Mouse (Mus musculus): ENCODE measurements around the gene St8sia1. TPM values are rescaled to one million over a fixed set of nuclear protein-coding genes. Genes with fewer than 3 reads are reported as not detected.

The St8sia1 gene
- polyA plus RNA-seq, 1 experiment from 2014 or later, result 0.07 TPM

- no peaks in the 10 kb centered on the region for H3K36me3 ChIP-seq (ENCODE audit: insufficient read depth)
- ATAC-seq (ENCODE audit: insufficient read depth) (no peak), DNase-seq (no peak)
- H3K27ac ChIP-seq (ENCODE audit: low read depth), result no peak overlapping the region
- H3K9ac ChIP-seq, result no peak overlapping the region
- 0 out of 2 replicates have a peak, but pooled peaks have one; percentile 7 for TF ChIP-seq CTCF (IDR thresholded peaks at IDR 0.05; ENCODE audit: low read depth)
- no peaks in the 10 kb centered on the region for H3K9me3 ChIP-seq (ENCODE audit: low read depth, low read length)
- 46% methylated on average over 1 of the region's 1 CpGs for WGBS
- no peaks in the 10 kb centered on the region for H3K27me3 ChIP-seq (ENCODE audit: insufficient read depth, low read length)
- H3K4me2 ChIP-seq, result no peak overlapping the region
- H3K4me1 ChIP-seq (ENCODE audit: insufficient read depth), result peaks cover 7% of the 10 kb centered on the region; the same call in 1 of the 2 replicates
- no peak overlapping the region for H3K4me3 ChIP-seq (ENCODE audit: low read depth, low read length)
Measured at GRCm38 (mm10) chr6:142977221-142977620, 13.0 kb upstream of the St8sia1 start.

- WGBS, result 81% methylated on average over 7 of the region's 7 CpGs
- Histone ChIP-seq H3K4me2 (no peak overlapping the region), H3K27ac (ENCODE audit: low read depth) (no peak overlapping the region), H3K36me3 (ENCODE audit: insufficient read depth) (no peaks in the 10 kb centered on the region), H3K9me3 (ENCODE audit: low read depth, low read length) (no peaks in the 10 kb centered on the region), H3K9ac (no peak overlapping the region), H3K4me3 (ENCODE audit: low read depth, low read length) (no peak overlapping the region), H3K27me3 (ENCODE audit: insufficient read depth, low read length) (no peaks in the 10 kb centered on the region), H3K4me1 (ENCODE audit: insufficient read depth) (no peaks in the 10 kb centered on the region)
- no peak for TF ChIP-seq CTCF (IDR thresholded peaks at IDR 0.05; ENCODE audit: low read depth)
- ATAC-seq (ENCODE audit: insufficient read depth) (no peak), DNase-seq (no peak)
Measured at GRCm38 (mm10) chr6:142973289-142973688, 9.0 kb upstream of the St8sia1 start.

GRCm38 (mm10) chr6:142972205-142972604 lies 8.0 kb upstream of the St8sia1 start:
- no peaks in the 10 kb centered on the region for H3K4me1 ChIP-seq (ENCODE audit: insufficient read depth)
- no peak overlapping the region for H3K9ac ChIP-seq
- H3K27ac ChIP-seq (ENCODE audit: low read depth), result no peak overlapping the region
- no peaks in the 10 kb centered on the region for H3K36me3 ChIP-seq (ENCODE audit: insufficient read depth)
- 48% methylated on average over 2 of the region's 2 CpGs for WGBS
- ATAC-seq (ENCODE audit: insufficient read depth), result no peak
- TF ChIP-seq CTCF (IDR thresholded peaks at IDR 0.05; ENCODE audit: low read depth), result no peak
- no peaks in the 10 kb centered on the region for H3K27me3 ChIP-seq (ENCODE audit: insufficient read depth, low read length)
- H3K9me3 ChIP-seq (ENCODE audit: low read depth, low read length), result no peaks in the 10 kb centered on the region
- H3K4me3 ChIP-seq (ENCODE audit: low read depth, low read length), result no peak overlapping the region
- H3K4me2 ChIP-seq, result no peak overlapping the region
- no peak for DNase-seq

- DNase-seq, result no peak
- H3K9ac ChIP-seq, result no peak overlapping the region
- no peaks in the 10 kb centered on the region for H3K36me3 ChIP-seq (ENCODE audit: insufficient read depth)
- WGBS, result 98% methylated on average over 1 of the region's 1 CpGs
- H3K4me2 ChIP-seq, result no peak overlapping the region
- ATAC-seq (ENCODE audit: insufficient read depth), result no peak
- no peak overlapping the region for H3K27ac ChIP-seq (ENCODE audit: low read depth)
- no peaks in the 10 kb centered on the region for H3K9me3 ChIP-seq (ENCODE audit: low read depth, low read length)
- H3K4me3 ChIP-seq (ENCODE audit: low read depth, low read length), result no peak overlapping the region
- no peak for TF ChIP-seq CTCF (IDR thresholded peaks at IDR 0.05; ENCODE audit: low read depth)
- peaks cover 18% of the 10 kb centered on the region; the same call in 1 of the 2 replicates for H3K27me3 ChIP-seq (ENCODE audit: insufficient read depth, low read length)
- no peaks in the 10 kb centered on the region for H3K4me1 ChIP-seq (ENCODE audit: insufficient read depth)
Measured at GRCm38 (mm10) chr6:142967407-142967806, 3.2 kb upstream of the St8sia1 start.

GRCm38 (mm10) chr6:142964531-142965385 lies 506 bp upstream of the St8sia1 start:
- ATAC-seq (ENCODE audit: insufficient read depth) (peak; percentile 92), DNase-seq (peak; percentile 93)
- peak overlapping the region; percentile 56 for H3K4me3 ChIP-seq (ENCODE audit: low read depth, low read length)
- WGBS, result under 1% methylated on average over 39 of the region's 39 CpGs
- no peak overlapping the region for H3K27ac ChIP-seq (ENCODE audit: low read depth)
- TF ChIP-seq CTCF (IDR thresholded peaks at IDR 0.05; ENCODE audit: low read depth), result peak; percentile 84
- H3K27me3 ChIP-seq (ENCODE audit: insufficient read depth, low read length), result peaks cover 18% of the 10 kb centered on the region; the same call in 1 of the 2 replicates
- H3K4me2 ChIP-seq, result peak overlapping the region; percentile 99
- H3K9me3 ChIP-seq (ENCODE audit: low read depth, low read length), result no peaks in the 10 kb centered on the region
- no peaks in the 10 kb centered on the region for H3K36me3 ChIP-seq (ENCODE audit: insufficient read depth)
- no peaks in the 10 kb centered on the region for H3K4me1 ChIP-seq (ENCODE audit: insufficient read depth)
- H3K9ac ChIP-seq, result peak overlapping the region; percentile 40

- 20% methylated on average over 30 of the region's 30 CpGs for WGBS
- H3K27me3 ChIP-seq (ENCODE audit: insufficient read depth, low read length), result peaks cover 18% of the 10 kb centered on the region; the same call in 1 of the 2 replicates
- peak overlapping the region; percentile 56 for H3K4me3 ChIP-seq (ENCODE audit: low read depth, low read length)
- no peak for TF ChIP-seq CTCF (IDR thresholded peaks at IDR 0.05; ENCODE audit: low read depth)
- no peaks in the 10 kb centered on the region for H3K4me1 ChIP-seq (ENCODE audit: insufficient read depth)
- no peak for DNase-seq
- peak overlapping the region; percentile 99 for H3K4me2 ChIP-seq
- no peaks in the 10 kb centered on the region for H3K36me3 ChIP-seq (ENCODE audit: insufficient read depth)
- ATAC-seq (ENCODE audit: insufficient read depth), result 0 out of 2 replicates have a peak, but pooled peaks have one; percentile 1
- no peaks in the 10 kb centered on the region for H3K9me3 ChIP-seq (ENCODE audit: low read depth, low read length)
- no peak overlapping the region for H3K27ac ChIP-seq (ENCODE audit: low read depth)
- peak overlapping the region; percentile 40; the same call in 1 of the 2 replicates for H3K9ac ChIP-seq
Measured at GRCm38 (mm10) chr6:142963480-142964075, 674 bp downstream of the St8sia1 start.

- no peak for TF ChIP-seq CTCF (IDR thresholded peaks at IDR 0.05; ENCODE audit: low read depth)
- no peak overlapping the region for H3K4me3 ChIP-seq (ENCODE audit: low read depth, low read length)
Measured at GRCm38 (mm10) chr6:142962881-142963280, 1.4 kb downstream of the St8sia1 start.

More at GRCm38 (mm10) chr6:142962881-142963280, 1.4 kb downstream of the St8sia1 start:
- Histone ChIP-seq H3K27me3 (ENCODE audit: insufficient read depth, low read length) (peaks cover 18% of the 10 kb centered on the region; the same call in 1 of the 2 replicates), H3K9ac (no peak overlapping the region), H3K27ac (ENCODE audit: low read depth) (no peak overlapping the region), H3K9me3 (ENCODE audit: low read depth, low read length) (no peaks in the 10 kb centered on the region), H3K4me2 (no peak overlapping the region), H3K4me1 (ENCODE audit: insufficient read depth) (no peaks in the 10 kb centered on the region), H3K36me3 (ENCODE audit: insufficient read depth) (no peaks in the 10 kb centered on the region)
- 87% methylated on average over 14 of the region's 14 CpGs for WGBS
- no peak for DNase-seq
- no peak for ATAC-seq (ENCODE audit: insufficient read depth)

Data from lung, embryonic 14.5 days (tissue).